Mouse (Mus musculus) cerebellum, adult 11 months (tissue): Measurements from ENCODE around the gene Gm47841.

Experiments used
- DNase-seq: peaks from one replicate; pipeline ENCODE4 v3.0.0; 2022

Gene Gm47841

GRCm38 (mm10) chr15:101072736-101073135, 25.5 kb upstream of the Gm47841 start:
- DNase-seq: no peak

- DNase-seq: no peak
These were observed 23.6 kb upstream of the Gm47841 start for GRCm38 (mm10) chr15:101070762-101071161.

GRCm38 (mm10) chr15:101069641-101070190, 22.5 kb upstream of the Gm47841 start:
- no peak for DNase-seq

- no peak for DNase-seq
These were observed 21.5 kb upstream of the Gm47841 start for GRCm38 (mm10) chr15:101068671-101069070.

GRCm38 (mm10) chr15:101068029-101068428, 20.8 kb upstream of the Gm47841 start:
- DNase-seq: no peak

- no peak for DNase-seq
These were observed 19.9 kb upstream of the Gm47841 start for GRCm38 (mm10) chr15:101066920-101067696.

- DNase-seq: no peak
These were observed 19.2 kb upstream of the Gm47841 start for GRCm38 (mm10) chr15:101066364-101066847.

GRCm38 (mm10) chr15:101065069-101065468, 17.9 kb upstream of the Gm47841 start:
- DNase-seq: no peak

- DNase-seq: no peak
These were observed 13.2 kb upstream of the Gm47841 start for GRCm38 (mm10) chr15:101060280-101060852.

- DNase-seq: no peak
These were observed 12.5 kb upstream of the Gm47841 start for GRCm38 (mm10) chr15:101059570-101060279.

- no peak for DNase-seq
These were observed 9.0 kb upstream of the Gm47841 start for GRCm38 (mm10) chr15:101056225-101056624.

- no peak for DNase-seq
These were observed 7.3 kb upstream of the Gm47841 start for GRCm38 (mm10) chr15:101054541-101054940.

GRCm38 (mm10) chr15:101053832-101054459, 6.7 kb upstream of the Gm47841 start:
- no peak for DNase-seq

GRCm38 (mm10) chr15:101052560-101053501, 5.6 kb upstream of the Gm47841 start:
- DNase-seq: no peak

GRCm38 (mm10) chr15:101051869-101052268, 4.7 kb upstream of the Gm47841 start:
- no peak for DNase-seq

GRCm38 (mm10) chr15:101048338-101048896, 1.2 kb upstream of the Gm47841 start:
- DNase-seq: no peak

GRCm38 (mm10) chr15:101046527-101047193, 537 bp downstream of the Gm47841 start:
- DNase-seq: no peak

GRCm38 (mm10) chr15:101046039-101046526, 1.1 kb downstream of the Gm47841 start:
- DNase-seq: no peak

GRCm38 (mm10) chr15:101044531-101044930, 2.7 kb downstream of the Gm47841 start:
- DNase-seq: no peak

GRCm38 (mm10) chr15:101042613-101043012, 4.6 kb downstream of the Gm47841 start:
- peak; percentile 49 for DNase-seq

- DNase-seq: no peak
These were observed 5.2 kb downstream of the Gm47841 start for GRCm38 (mm10) chr15:101041966-101042365.
